Mouse (Mus musculus): ENCODE data around the gene Faf1. TPM values are rescaled to one million over a fixed set of nuclear protein-coding genes. Genes with fewer than 3 reads are reported as not detected.

The Faf1 gene
- polyA plus RNA-seq, 2 experiments, result 7.3 to 16.6 TPM

DNA sequence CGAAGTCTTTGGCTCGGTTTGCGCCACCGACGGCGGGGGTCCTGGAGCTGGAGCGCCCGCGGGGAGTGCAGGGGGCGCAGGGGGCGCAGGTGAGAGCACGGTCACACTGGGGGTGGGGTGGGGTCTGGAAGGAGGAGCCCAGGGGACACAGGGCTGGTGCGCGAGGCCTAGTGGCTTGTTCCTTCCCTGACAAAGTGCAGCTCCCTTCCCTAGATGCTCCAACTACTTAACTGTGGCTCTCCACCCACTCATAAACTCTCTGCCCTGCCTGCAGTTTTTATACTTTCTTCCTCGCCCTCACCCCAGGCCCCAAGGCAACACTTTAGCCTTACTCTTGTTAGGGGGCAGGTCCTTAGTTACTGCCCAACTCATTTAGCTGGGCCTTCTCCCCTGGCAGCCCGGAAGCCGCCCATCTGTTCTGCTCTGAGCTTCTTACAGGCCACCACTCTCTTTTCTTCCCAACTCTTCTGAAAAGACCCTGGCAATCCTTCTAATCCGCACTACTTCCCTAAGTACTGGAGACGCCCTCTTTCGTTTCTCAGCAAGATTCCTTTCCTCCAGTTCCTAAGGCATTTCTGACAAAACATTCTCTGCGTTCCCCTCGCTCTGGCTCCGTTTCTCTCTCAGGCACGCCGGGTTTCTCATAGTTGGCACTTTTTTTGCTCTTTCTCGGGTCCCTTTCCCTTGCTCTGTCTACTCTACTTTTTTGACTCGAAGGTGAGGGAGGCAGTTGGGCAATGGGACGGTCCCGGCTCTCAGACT, 304.1 kb downstream of the Faf1 start:
- no peak for DNase-seq (ENCODE audit: low read depth in 3 of 3, low spot score in 3 of 3)
- no peak overlapping the region for H3K4me3 ChIP-seq (ENCODE audit: insufficient read depth in 1 of 2, low read depth in 2 of 2, low read length in 2 of 2)

DNA sequence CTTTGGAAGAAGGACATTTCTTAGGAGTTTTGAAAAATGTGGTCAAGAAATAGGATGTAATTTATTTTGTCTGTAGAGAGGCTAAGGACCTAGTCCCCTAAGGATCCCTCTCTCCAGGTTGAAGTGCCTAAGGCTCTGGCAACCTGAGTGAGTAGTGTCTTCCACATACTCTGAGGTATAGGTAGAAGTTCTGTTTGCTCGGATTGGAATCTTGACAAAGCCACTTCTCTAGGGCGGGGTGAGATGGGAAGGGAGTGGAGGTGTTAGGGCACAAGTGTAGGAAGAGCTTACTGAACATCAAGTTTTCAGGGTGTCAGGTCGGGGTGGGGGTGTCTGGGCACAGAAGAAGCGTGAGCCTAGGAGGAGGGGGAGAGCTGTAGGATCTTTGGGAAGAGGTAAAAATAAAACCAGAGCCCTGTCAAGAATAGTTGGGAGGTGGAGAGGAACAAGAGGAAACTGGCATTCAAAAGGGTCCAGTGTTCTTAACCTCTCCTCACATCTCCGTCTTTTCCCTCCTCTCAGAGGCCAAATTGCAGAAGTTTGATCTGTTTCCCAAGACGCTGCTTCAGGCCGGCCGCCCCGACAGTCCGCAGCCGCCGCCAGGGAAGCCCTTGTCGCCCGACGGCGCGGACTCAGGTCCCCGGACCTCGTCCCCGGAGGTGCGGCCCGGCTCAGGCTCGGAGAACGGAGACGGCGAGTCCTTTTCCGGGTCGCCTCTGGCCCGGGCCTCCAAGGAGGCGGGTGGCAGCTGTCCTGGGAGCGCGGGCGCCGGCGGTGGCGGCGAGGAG, 304.9 kb downstream of the Faf1 start:
- DNase-seq (ENCODE audit: low read depth in 3 of 3, low spot score in 3 of 3) (no peak), ATAC-seq (ENCODE audit: insufficient read depth) (no peak)
- Histone ChIP-seq H3K27ac (no peak overlapping the region), H3K4me3 (ENCODE audit: insufficient read depth in 1 of 2, low read depth in 2 of 2, low read length in 2 of 2) (no peak overlapping the region), H3K4me2 (ENCODE audit: low read depth) (no peak overlapping the region), H3K9ac (replicated peaks) (no peak overlapping the region), H3K4me1 (replicated peaks; ENCODE audit: control insufficient read depth in 2 of 2, insufficient read depth in 2 of 2, low read length in 1 of 2) (no peaks in the 10 kb centered on the region), H3K27me3 (ENCODE audit: control insufficient read depth, insufficient read depth, low read length) (peaks cover 100% of the 10 kb centered on the region), H3K9me3 (ENCODE audit: control insufficient read depth, low read length) (no peaks in the 10 kb centered on the region), H3K36me3 (replicated peaks; ENCODE audit: control insufficient read depth, insufficient read depth, low read depth) (no peaks in the 10 kb centered on the region)
- 4% methylated on average over 28 of the region's 37 CpGs for WGBS (ENCODE audit: insufficient replicate concordance)
- TF ChIP-seq CTCF (IDR thresholded peaks at IDR 0.05; ENCODE audit: low read depth) (no peak), EP300 (IDR thresholded peaks at IDR 0.05; ENCODE audit: low read depth) (no peak)

More for the DNA sequence above, 304.1 kb downstream of the Faf1 start:
- H3K36me3 ChIP-seq (replicated peaks; ENCODE audit: control insufficient read depth, insufficient read depth, low read depth), result no peaks in the 10 kb centered on the region
- 4% methylated on average over 29 of the region's 29 CpGs for WGBS (ENCODE audit: insufficient replicate concordance)
- H3K27me3 ChIP-seq (ENCODE audit: control insufficient read depth, insufficient read depth, low read length), result peaks cover 100% of the 10 kb centered on the region
- no peak overlapping the region for H3K27ac ChIP-seq
- no peaks in the 10 kb centered on the region for H3K9me3 ChIP-seq (ENCODE audit: control insufficient read depth, low read length)
- no peak for TF ChIP-seq EP300 (IDR thresholded peaks at IDR 0.05; ENCODE audit: low read depth)
- TF ChIP-seq CTCF (IDR thresholded peaks at IDR 0.05; ENCODE audit: low read depth), result no peak
- H3K4me2 ChIP-seq (ENCODE audit: low read depth), result no peak overlapping the region
- ATAC-seq (ENCODE audit: insufficient read depth), result no peak
- H3K9ac ChIP-seq (replicated peaks), result no peak overlapping the region
- H3K4me1 ChIP-seq (replicated peaks; ENCODE audit: control insufficient read depth in 2 of 2, insufficient read depth in 2 of 2, low read length in 1 of 2), result no peaks in the 10 kb centered on the region

DNA sequence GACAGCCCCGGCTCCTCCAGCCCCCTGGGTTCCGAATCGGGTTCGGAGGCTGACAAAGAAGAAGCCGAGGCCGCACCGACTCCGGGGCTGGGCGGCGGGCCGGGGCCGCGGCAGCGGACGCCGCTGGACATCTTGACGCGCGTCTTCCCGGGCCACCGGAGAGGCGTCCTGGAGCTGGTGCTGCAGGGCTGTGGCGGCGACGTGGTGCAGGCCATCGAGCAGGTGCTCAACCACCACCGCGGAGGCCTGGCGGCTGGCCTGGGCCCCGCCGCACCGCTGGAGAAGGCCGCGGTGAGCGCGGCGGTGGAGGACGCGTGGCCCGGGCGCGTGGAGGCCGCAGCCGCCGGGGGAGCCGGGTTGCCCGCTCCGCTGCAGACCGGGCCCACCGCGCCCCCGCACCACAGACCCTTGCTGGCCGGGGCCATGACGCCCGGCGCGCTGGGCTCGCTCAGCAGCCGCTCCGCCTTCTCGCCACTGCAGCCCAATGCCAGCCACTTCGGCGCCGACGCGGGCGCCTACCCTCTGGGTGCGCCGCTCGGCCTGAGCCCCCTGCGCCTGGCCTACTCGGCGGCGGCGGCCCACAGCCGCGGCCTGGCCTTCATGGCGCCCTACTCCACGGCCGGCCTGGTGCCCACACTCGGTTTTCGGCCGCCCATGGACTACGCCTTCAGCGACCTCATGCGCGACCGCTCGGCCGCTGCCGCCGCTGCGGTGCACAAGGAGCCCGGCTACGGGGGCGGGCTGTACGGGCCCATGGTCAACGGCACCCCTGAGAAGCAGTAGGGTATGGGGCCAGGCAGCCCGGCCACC, 305.7 kb downstream of the Faf1 start:
- Histone ChIP-seq H3K4me2 (ENCODE audit: low read depth) (peak overlapping the region; percentile 33; the same call in 1 of the 2 replicates), H3K27me3 (ENCODE audit: control insufficient read depth, insufficient read depth, low read length) (peaks cover 100% of the 10 kb centered on the region), H3K27ac (no peak overlapping the region), H3K9me3 (ENCODE audit: control insufficient read depth, low read length) (no peaks in the 10 kb centered on the region), H3K4me3 (ENCODE audit: insufficient read depth in 1 of 2, low read depth in 2 of 2, low read length in 2 of 2) (0 out of 4 replicates have a peak overlapping the region, but pooled peaks of 1 of the 2 experiments have one; percentile 14), H3K4me1 (replicated peaks; ENCODE audit: control insufficient read depth in 2 of 2, insufficient read depth in 2 of 2, low read length in 1 of 2) (no peaks in the 10 kb centered on the region), H3K36me3 (replicated peaks; ENCODE audit: control insufficient read depth, insufficient read depth, low read depth) (no peaks in the 10 kb centered on the region), H3K9ac (replicated peaks) (no peak overlapping the region)
- DNase-seq (ENCODE audit: low read depth in 3 of 3, low spot score in 3 of 3), result no peak
- ATAC-seq (ENCODE audit: insufficient read depth), result no peak
- TF ChIP-seq EP300 (IDR thresholded peaks at IDR 0.05; ENCODE audit: low read depth) (no peak), CTCF (IDR thresholded peaks at IDR 0.05; ENCODE audit: low read depth) (no peak)
- WGBS (ENCODE audit: insufficient replicate concordance), result 2% methylated on average over 89 of the region's 99 CpGs

DNA sequence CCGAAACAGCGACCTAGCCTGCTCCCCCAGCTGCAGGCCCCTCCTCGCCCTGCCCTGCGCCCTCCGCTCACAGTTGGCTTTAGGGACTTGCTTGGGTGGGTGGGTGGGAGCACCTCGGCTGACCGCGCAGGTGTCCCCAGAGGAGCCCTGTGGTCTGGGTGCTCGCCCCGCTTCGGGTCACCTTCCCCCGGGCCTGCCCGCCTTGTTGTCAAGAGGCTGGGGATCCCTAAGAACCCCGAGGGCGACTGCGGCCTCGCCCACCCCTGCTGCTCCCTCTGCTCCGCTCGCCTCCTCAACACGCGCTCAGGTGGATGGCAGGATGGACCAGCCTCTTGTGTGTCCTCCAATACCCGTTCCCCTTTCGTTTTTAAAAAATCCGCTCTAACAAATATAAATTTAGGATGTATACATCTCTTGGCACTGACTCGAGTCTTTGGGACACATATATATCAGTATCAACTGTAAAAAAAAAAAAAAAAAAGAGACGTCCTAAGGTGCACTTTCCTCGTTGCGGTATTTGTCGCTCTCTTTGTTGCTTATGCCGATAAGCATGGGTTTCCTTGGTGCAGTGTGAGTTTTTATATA, 306.4 kb downstream of the Faf1 start:
- no peak for TF ChIP-seq EP300 (IDR thresholded peaks at IDR 0.05; ENCODE audit: low read depth)
- TF ChIP-seq CTCF (IDR thresholded peaks at IDR 0.05; ENCODE audit: low read depth), result no peak
- DNase-seq (ENCODE audit: low read depth in 3 of 3, low spot score in 3 of 3), result no peak
- 6% methylated on average over 28 of the region's 30 CpGs for WGBS (ENCODE audit: insufficient replicate concordance)
- ATAC-seq (ENCODE audit: insufficient read depth), result no peak
- Histone ChIP-seq H3K4me2 (ENCODE audit: low read depth) (no peak overlapping the region), H3K9ac (replicated peaks) (no peak overlapping the region), H3K4me3 (ENCODE audit: insufficient read depth in 1 of 2, low read depth in 2 of 2, low read length in 2 of 2) (no peak overlapping the region), H3K27ac (no peak overlapping the region), H3K27me3 (ENCODE audit: control insufficient read depth, insufficient read depth, low read length) (peaks cover 100% of the 10 kb centered on the region), H3K36me3 (replicated peaks; ENCODE audit: control insufficient read depth, insufficient read depth, low read depth) (no peaks in the 10 kb centered on the region), H3K4me1 (replicated peaks; ENCODE audit: control insufficient read depth in 2 of 2, insufficient read depth in 2 of 2, low read length in 1 of 2) (no peaks in the 10 kb centered on the region), H3K9me3 (ENCODE audit: control insufficient read depth, low read length) (no peaks in the 10 kb centered on the region)

Data from liver, embryonic 14.5 days (tissue).